Mouse (Mus musculus) heart, embryonic 16.5 days (tissue): ENCODE results near the gene Nop16. TPM values are rescaled to one million over a fixed set of nuclear protein-coding genes. Genes with fewer than 3 reads are reported as not detected.

Experiments
- ATAC-seq: fragments of 200-750 bp; cut with Nextera tagmentation; replicated peaks from 2 replicates; pipeline ENCODE4 v1.8.0; 2017; ENCODE audit warnings: moderate number of reproducible peaks; ENCODE audit not compliant: insufficient read depth, low FRiP score; ENCODE audit errors: extremely low read depth
- H3K27ac ChIP-seq: fragments of 300-500 bp; sonication (generic); 2 replicates; pipeline ENCODE4 v1.5.1; 2014; ENCODE audit warnings: mild to moderate bottlenecking, low read length, control low read depth, moderate library complexity
- H3K27me3 ChIP-seq: fragments of 300-500 bp; sonication (generic); 2 replicates; pipeline ENCODE4 v1.6.1; 2014; ENCODE audit warnings: low read length, mixed read lengths; ENCODE audit not compliant: control insufficient read depth, insufficient read depth
- H3K36me3 ChIP-seq: fragments of 300-500 bp; sonication (generic); 2 replicates; pipeline ENCODE4 v1.6.1; 2014; ENCODE audit not compliant: control insufficient read depth, insufficient read depth
- H3K4me1 ChIP-seq: fragments of 300-500 bp; sonication (generic); 2 replicates; pipeline ENCODE4 v1.6.1; 2014; ENCODE audit warnings: low read length, mixed read lengths; ENCODE audit not compliant: control insufficient read depth, insufficient read depth
- H3K4me2 ChIP-seq: fragments of 300-500 bp; sonication (generic); 2 replicates; pipeline ENCODE4 v1.6.1; 2014; ENCODE audit warnings: low read depth, mild to moderate bottlenecking, control low read depth, low read length
- H3K4me3 ChIP-seq: fragments of 300-500 bp; sonication (generic); 2 replicates; pipeline ENCODE4 v1.5.1; 2014; ENCODE audit warnings: mild to moderate bottlenecking, control low read depth, low read length
- H3K9ac ChIP-seq: fragments of 300-500 bp; sonication (generic); 2 replicates; pipeline ENCODE4 v1.6.1; 2014; ENCODE audit warnings: low read length, control low read depth
- H3K9me3 ChIP-seq: fragments of 300-500 bp; sonication (generic); replicated peaks from 2 replicates; pipeline ENCODE4 v1.6.1; 2016; ENCODE audit warnings: low read length; ENCODE audit not compliant: control insufficient read depth
- WGBS: fragments of 180-500 bp; shearing (Covaris S2); extraction: QIAGEN DNeasy Blood & Tissue Kit; methylation state at CpG from one replicate; pipeline ENCODE4 v1.1.7; 2014; 5-methylcytosine and 5-hydroxymethylcytosine counted together
- polyA plus RNA-seq: library from polyadenylated mRNA; unstranded; fragments of >200 nt; fragmentation: Nextera tagmentation; extraction: Ambion mirVana; gene quantifications from 2 replicates; pipeline ENCODE4 v1.2.1, GENCODE M21; 2015

The Nop16 gene
- polyA plus RNA-seq: 55.0 and 56.7 TPM in 2 replicates

GRCm38 (mm10) chr13:54589996-54590951 is at the start of gene Nop16, which contains the start of gene Higd2a:
Gene Nop16, minus strand, starts transcription at chr13:54590090.
Gene Higd2a, plus strand, starts transcription at chr13:54590207.
- H3K27me3 ChIP-seq: no peaks in the 10 kb centered on the region
- WGBS: under 1% methylated on average over 51 of the region's 51 CpGs
- ATAC-seq: peak; percentile 98
- H3K4me3 ChIP-seq: peak within 1 kb of the TSS; percentile 93
- peak within 1 kb of the TSS; percentile 74 for H3K27ac ChIP-seq
- H3K4me2 ChIP-seq: peak within 1 kb of the TSS; percentile 86
- H3K36me3 ChIP-seq: peaks cover 15% of the 10 kb centered on the region
- H3K9me3 ChIP-seq: no peaks in the 10 kb centered on the region
- H3K4me1 ChIP-seq: peaks cover 19% of the 10 kb centered on the region
- H3K9ac ChIP-seq: peak within 1 kb of the TSS; percentile 92

- WGBS: 95% methylated on average over 3 of the region's 3 CpGs
These were observed 45.1 kb upstream of the Nop16 start for GRCm38 (mm10) chr13:54635011-54635410.

GRCm38 (mm10) chr13:54632731-54633277 is 42.9 kb upstream of the Nop16 start:
- H3K9ac ChIP-seq: no peak overlapping the region
- H3K36me3 ChIP-seq: peaks cover 2% of the 10 kb centered on the region; the same call in 1 of the 2 replicates
- WGBS: 40% methylated on average over 3 of the region's 3 CpGs
- H3K27ac ChIP-seq: no peak overlapping the region
- H3K27me3 ChIP-seq: no peaks in the 10 kb centered on the region
- H3K9me3 ChIP-seq: no peaks in the 10 kb centered on the region
- ATAC-seq: no peak
- H3K4me3 ChIP-seq: no peak overlapping the region
- H3K4me2 ChIP-seq: no peak overlapping the region
- no peaks in the 10 kb centered on the region for H3K4me1 ChIP-seq

More at GRCm38 (mm10) chr13:54635011-54635410, 45.1 kb upstream of the Nop16 start:
- no peak overlapping the region for H3K4me2 ChIP-seq
- no peaks in the 10 kb centered on the region for H3K4me1 ChIP-seq
- H3K27me3 ChIP-seq: no peaks in the 10 kb centered on the region
- no peaks in the 10 kb centered on the region for H3K9me3 ChIP-seq
- H3K27ac ChIP-seq: no peak overlapping the region
- no peak overlapping the region for H3K9ac ChIP-seq
- ATAC-seq: no peak
- no peak overlapping the region for H3K4me3 ChIP-seq
- H3K36me3 ChIP-seq: peaks cover 11% of the 10 kb centered on the region

DNA sequence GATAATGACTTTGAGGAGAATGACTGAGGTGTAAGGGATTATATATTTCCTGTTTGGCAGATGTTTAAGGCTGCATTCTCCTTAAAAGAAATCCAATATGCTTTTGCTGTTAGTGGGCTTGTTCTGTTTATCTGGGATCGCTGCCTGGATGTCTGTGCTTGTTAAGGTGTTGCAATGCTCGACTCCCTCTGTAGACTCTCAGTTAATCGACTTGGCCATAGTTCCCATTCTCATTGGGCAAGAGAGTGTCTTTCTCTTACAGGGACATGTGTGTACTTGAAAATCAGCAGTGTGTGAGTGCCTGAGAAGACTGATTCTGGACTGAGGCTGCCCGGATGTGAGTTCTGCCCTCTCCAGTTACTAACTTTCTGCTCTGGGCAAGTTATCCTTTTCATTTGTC is 39.2 kb upstream of the Nop16 start:
- no peak for ATAC-seq
- 66% methylated on average over 4 of the region's 4 CpGs for WGBS
- Histone ChIP-seq H3K4me3 (no peak overlapping the region), H3K27me3 (no peaks in the 10 kb centered on the region), H3K36me3 (no peaks in the 10 kb centered on the region), H3K4me1 (0 out of 2 replicates have a peak, but pooled peaks cover 2% of the 10 kb centered on the region), H3K9me3 (no peaks in the 10 kb centered on the region), H3K9ac (no peak overlapping the region), H3K27ac (no peak overlapping the region), H3K4me2 (no peak overlapping the region)

DNA sequence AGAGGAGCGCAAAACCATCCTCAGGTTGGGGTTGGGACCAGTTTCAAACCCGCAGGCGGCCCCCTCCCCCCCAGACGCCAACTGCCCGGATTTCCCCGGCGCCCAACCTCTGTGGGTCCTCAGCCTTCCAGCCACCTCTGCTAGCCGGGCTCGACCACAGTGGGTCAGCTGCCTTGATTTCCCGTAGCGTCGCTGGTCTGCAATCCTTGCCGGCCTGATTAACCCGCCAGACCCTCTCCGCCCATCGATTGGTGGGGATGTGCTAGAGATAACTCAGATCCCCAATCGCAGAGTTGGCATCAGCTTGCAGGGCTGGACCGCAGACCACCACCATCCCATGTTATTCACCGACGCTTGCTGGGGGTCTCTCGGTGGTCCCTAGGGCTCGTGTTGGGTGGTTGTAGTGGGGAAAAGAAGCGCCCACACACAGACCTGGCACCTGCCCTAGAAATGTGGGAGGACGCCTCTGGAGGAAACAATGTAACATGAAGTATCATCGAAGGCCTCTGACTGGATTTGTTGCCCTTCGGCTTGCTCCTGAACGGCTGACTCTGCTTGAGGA is 32.2 kb upstream of the Nop16 start:
- Histone ChIP-seq H3K4me1 (peaks cover 17% of the 10 kb centered on the region), H3K9ac (peak overlapping the region; percentile 99), H3K27ac (peak overlapping the region; percentile 89), H3K36me3 (no peaks in the 10 kb centered on the region), H3K4me2 (peak overlapping the region; percentile 90), H3K27me3 (no peaks in the 10 kb centered on the region), H3K4me3 (peak overlapping the region; percentile 76), H3K9me3 (no peaks in the 10 kb centered on the region)
- WGBS: under 1% methylated on average over 27 of the region's 27 CpGs
- peak; percentile 53; the same call in 1 of the 2 replicates for ATAC-seq

DNA sequence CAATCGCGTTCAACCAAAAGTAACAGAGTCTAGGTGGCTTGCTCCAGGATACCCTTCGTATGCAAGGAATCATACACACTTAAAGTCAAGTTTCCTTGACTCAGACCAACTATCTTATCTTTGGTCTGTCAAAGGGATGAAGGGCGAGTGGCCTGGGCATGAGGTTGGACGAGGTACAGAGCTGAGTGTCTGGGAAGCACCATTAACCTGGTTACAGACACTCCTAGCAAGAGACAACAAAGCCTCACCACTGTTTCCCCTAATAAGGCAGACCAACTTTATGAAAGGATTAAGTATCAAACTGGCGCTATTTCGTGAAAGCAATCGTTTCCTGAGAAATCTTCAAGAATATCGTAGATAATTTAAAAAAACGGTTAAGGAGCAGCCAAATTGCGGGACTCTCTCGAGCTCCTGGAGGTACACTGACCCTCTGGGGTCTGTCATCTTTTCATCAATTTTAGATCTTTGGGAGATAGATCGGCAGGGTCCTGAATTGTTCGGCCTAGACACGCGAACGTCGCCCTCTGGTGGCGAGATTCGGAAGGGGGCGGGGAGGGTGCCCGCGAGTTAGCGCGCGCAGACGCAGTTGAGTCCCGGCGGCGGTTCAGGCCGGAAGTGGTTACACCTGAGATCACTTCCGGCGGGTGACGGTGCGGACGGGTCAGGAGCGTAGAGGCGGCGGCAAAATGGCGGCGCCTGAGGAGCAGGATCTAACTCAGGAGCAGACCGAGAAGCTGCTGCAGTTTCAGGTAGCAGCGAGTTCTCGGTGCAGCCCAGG is 31.5 kb upstream of the Nop16 start, which contains the start of gene Faf2:
Gene Faf2 (plus strand): TSS at position 630 of the 778 bp plus-strand sequence.
- 8% methylated on average over 44 of the region's 44 CpGs for WGBS
- peak; percentile 99 for ATAC-seq
- H3K27me3 ChIP-seq: no peaks in the 10 kb centered on the region
- peak within 1 kb of the TSS; percentile 89 for H3K27ac ChIP-seq
- H3K4me1 ChIP-seq: peaks cover 17% of the 10 kb centered on the region
- no peaks in the 10 kb centered on the region for H3K9me3 ChIP-seq
- peak within 1 kb of the TSS; percentile 99 for H3K9ac ChIP-seq
- H3K4me2 ChIP-seq: peak within 1 kb of the TSS; percentile 90
- H3K4me3 ChIP-seq: peak within 1 kb of the TSS; percentile 76
- no peaks in the 10 kb centered on the region for H3K36me3 ChIP-seq

- Histone ChIP-seq H3K4me3 (no peak overlapping the region), H3K9me3 (no peaks in the 10 kb centered on the region), H3K27ac (no peak overlapping the region), H3K27me3 (no peaks in the 10 kb centered on the region), H3K4me1 (peaks cover 3% of the 10 kb centered on the region; the same call in 1 of the 2 replicates), H3K36me3 (no peaks in the 10 kb centered on the region), H3K4me2 (no peak overlapping the region), H3K9ac (no peak overlapping the region)
- no peak for ATAC-seq
- 58% methylated on average over 6 of the region's 6 CpGs for whole genome bisulfite sequencing
These were observed 27.1 kb upstream of the Nop16 start for GRCm38 (mm10) chr13:54616998-54617397.

DNA sequence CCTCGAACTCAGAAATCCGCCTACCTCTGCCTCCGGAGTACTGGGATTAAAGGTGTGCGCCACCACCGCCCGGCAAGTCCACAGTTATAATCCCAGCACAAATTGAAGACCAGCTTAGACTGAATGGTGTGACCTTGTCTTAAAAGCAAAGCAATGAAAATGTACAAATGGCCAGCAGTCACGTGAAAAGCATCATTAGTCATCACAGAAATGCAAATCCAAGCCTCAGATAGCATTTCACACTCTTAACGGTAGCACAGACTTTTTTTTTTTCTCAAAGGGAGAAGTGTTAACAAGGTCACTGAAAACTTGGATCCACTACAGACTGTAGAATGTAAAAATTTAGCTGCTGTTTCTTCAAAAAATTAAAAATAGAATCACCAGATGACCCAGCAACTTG is 26.4 kb upstream of the Nop16 start:
- H3K27ac ChIP-seq: no peak overlapping the region
- H3K4me2 ChIP-seq: no peak overlapping the region
- peaks cover 6% of the 10 kb centered on the region for H3K4me1 ChIP-seq
- WGBS: 78% methylated on average over 8 of the region's 8 CpGs
- no peaks in the 10 kb centered on the region for H3K9me3 ChIP-seq
- H3K9ac ChIP-seq: no peak overlapping the region
- H3K4me3 ChIP-seq: no peak overlapping the region
- H3K36me3 ChIP-seq: no peaks in the 10 kb centered on the region
- H3K27me3 ChIP-seq: no peaks in the 10 kb centered on the region
- ATAC-seq: no peak
